Mouse (Mus musculus): ENCODE data around the gene Olfr105-ps. TPM values are rescaled to one million over a fixed set of nuclear protein-coding genes. Genes with fewer than 3 reads are reported as not detected.

The Olfr105-ps gene
- total RNA-seq (2021): not detected
- long read RNA-seq: 0 reads

DNA sequence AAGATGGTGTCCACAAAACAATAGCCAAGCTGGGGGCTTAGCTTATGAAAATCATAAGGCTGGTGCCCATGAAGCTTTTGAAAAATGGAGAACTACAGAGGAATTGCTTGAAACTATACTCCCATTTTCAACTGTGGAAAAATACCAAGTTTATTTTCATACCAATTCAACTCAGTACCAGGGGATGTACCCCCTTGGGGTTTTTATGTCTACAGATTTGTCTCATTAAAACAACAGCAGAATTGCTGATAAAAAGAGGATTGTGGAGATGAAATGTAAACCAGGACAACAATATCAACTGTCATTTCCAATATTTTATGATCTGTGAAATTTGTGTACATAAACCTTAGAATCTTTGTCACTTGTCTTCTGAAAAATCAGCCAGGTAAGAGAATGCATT is at the start of gene Olfr105-ps:
Gene Olfr105-ps, plus strand, starts transcription at position 301 of the 400 bp plus-strand sequence.
- no peak for DNase-seq (ENCODE audit: low spot score in 2 of 2)

DNA sequence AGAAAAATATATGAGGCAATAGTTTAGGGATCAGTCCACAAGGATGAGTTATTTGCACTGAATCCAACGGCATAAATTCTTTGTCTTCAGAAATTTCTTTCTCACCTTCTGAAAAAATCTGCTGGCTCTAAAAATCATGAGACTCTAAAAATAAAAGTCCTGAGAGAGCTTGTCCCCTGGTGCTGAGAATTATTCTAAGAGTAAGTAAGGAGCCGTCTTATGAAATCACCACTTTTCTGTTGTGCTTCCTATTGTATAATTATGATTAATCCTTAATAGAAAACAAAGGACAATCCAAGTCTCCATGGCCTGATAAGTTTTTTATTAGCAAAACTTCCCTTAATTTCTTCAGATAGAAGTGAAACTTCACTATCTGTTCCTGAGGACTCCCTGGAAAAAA is 39.2 kb upstream of the Olfr105-ps start, which contains the start of gene Olfr103:
Gene Olfr103, minus strand, starts transcription at position 101 of the 400 bp plus-strand sequence.
- no peak for DNase-seq (ENCODE audit: low spot score in 2 of 2)

DNA sequence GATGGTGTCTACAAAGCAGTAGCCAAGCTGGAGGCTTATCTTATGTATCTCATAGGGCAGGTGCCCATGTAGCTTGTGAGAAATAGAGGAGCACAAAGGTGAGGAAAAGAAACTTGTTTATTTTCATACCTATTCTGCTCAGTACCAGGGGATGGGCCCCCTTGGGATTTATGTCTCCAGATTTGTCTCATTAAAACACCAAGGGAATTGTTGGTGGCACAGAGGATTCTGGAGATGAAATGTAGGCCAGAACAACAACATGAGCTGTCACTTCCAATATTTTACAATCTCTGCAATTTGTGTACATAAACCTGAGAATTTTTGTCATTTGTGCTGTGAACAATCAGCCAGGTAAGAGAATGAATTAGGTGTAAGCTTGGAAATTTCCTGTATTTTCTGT is 19.6 kb upstream of the Olfr105-ps start, which contains the start of gene Olfr104-ps:
Gene Olfr104-ps, plus strand, starts transcription at position 301 of the 400 bp plus-strand sequence.
- no peak for DNase-seq (ENCODE audit: low spot score in 2 of 2)

DNA sequence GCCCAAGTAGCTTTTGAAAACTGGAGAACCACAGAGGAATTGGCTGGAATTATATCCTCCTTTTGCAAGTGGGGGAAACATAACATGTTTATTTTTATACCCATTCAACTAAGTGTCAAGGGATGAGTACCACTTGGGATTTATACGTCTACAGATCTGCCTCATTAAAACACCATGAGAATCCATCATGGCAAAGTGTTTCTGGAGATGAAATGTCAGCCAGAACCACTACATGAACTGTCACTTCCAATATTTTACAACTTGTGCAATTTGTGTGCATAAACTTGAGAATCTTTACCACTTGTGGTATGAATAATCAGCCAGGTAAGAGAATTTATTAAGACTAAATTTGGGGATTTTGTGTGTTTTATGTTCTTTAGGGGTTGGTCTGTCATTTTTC is 11.3 kb downstream of the Olfr105-ps start, which contains the start of gene Olfr106-ps:
Gene Olfr106-ps, plus strand, starts transcription at position 301 of the 400 bp plus-strand sequence.
- no peak for DNase-seq (ENCODE audit: low spot score in 2 of 2)

DNA sequence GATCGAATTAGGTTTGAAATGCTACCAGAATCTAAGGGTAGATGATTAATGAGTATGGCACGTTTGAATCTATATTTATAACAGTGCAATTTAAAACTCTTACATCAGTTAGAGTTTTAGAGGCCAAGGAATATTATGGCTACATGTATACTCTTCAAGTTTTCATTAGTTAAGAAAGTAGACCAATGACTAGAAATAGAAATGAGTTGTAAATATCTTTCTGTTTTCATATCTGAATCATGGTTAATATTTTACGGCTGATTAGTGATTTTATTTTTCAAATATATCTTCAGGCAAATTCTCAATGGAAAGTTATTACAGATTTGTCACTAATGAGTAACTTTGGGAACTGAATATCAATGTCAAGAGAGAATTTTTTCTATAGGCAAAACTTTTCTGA is 20.1 kb downstream of the Olfr105-ps start, which contains the start of gene Olfr107:
Gene Olfr107, plus strand, starts transcription at position 301 of the 400 bp plus-strand sequence.
- no peak for DNase-seq (ENCODE audit: low spot score in 2 of 2)

DNA sequence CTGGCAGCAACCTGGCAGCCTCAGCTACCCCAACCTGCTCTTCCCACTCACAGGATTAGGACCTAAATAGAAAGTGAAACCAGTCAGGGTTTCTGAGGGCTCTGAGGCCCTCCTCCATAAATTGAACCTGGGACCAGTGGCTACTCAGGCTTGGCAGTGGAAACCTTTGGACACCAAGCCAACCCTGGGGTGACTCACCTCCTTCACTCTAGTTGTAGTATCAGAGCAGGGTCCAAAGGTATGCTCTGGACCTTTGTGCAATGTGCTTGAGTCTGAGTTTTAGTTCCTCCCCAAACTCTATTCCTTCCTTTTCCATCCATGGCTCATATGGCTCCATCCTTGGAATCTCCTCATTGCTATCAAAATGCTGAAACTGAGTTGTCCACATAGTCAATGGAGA is 34.5 kb downstream of the Olfr105-ps start:
- no peak for DNase-seq (ENCODE audit: low spot score in 2 of 2)

Other genes starting within 250 kb of the Olfr105-ps start
- gene Olfr93, start 217.5 kb upstream of the Olfr105-ps start, total RNA-seq (2021): not detected
- not detected for gene Ubd, start 185.1 kb upstream of the Olfr105-ps start, total RNA-seq (2021)
- not detected for gene Olfr94, start 178.0 kb upstream of the Olfr105-ps start, total RNA-seq (2021)
- gene Olfr95, start 165.9 kb upstream of the Olfr105-ps start, total RNA-seq (2021): not detected
- not detected for gene Olfr96, start 158.9 kb upstream of the Olfr105-ps start, total RNA-seq (2021)
- not detected for gene Olfr97, start 141.7 kb upstream of the Olfr105-ps start, total RNA-seq (2021)
- gene Olfr98, start 115.3 kb upstream of the Olfr105-ps start, total RNA-seq (2021): not detected
- gene H2-M3, start 108.8 kb upstream of the Olfr105-ps start, total RNA-seq (2021): 1 to 10 TPM; 1.7 to 2.5 TPM
- gene Olfr99, start 95.6 kb upstream of the Olfr105-ps start, total RNA-seq (2021): not detected
- gene Olfr101, start 74.7 kb upstream of the Olfr105-ps start, total RNA-seq (2021): not detected
- gene Olfr102, start 62.0 kb upstream of the Olfr105-ps start, total RNA-seq (2021): not detected
- not detected for gene Olfr103, start 39.3 kb upstream of the Olfr105-ps start, total RNA-seq (2021)
- not detected for gene Olfr104-ps, start 19.5 kb upstream of the Olfr105-ps start, total RNA-seq (2021)
- not detected for gene Olfr106-ps, start 11.4 kb downstream of the Olfr105-ps start, total RNA-seq (2021)
- gene Olfr107, start 20.2 kb downstream of the Olfr105-ps start, total RNA-seq (2021): under 1 TPM in 1 of 2 experiments, not detected in 1; 0.11 TPM
- not detected for gene Olfr108, start 66.4 kb downstream of the Olfr105-ps start, total RNA-seq (2021)
- not detected for gene Olfr109, start 79.9 kb downstream of the Olfr105-ps start, total RNA-seq (2021)
- gene H2-M2, start 104.5 kb downstream of the Olfr105-ps start, total RNA-seq (2021): not detected
- not detected for gene Olfr110, start 113.4 kb downstream of the Olfr105-ps start, total RNA-seq (2021)
- not detected for gene Olfr111, start 129.0 kb downstream of the Olfr105-ps start, total RNA-seq (2021)
- gene Olfr112, start 190.4 kb downstream of the Olfr105-ps start, total RNA-seq (2021): not detected
- not detected for gene Olfr113, start 198.6 kb downstream of the Olfr105-ps start, total RNA-seq (2021)
- not detected for gene Olfr114, start 213.7 kb downstream of the Olfr105-ps start, total RNA-seq (2021)
- not detected for gene Olfr115, start 248.1 kb downstream of the Olfr105-ps start, total RNA-seq (2021)
- not detected for gene Olfr116, start 248.2 kb downstream of the Olfr105-ps start, total RNA-seq (2021)

Measured in layer of hippocampus, postnatal 10 days (tissue).